Mouse (Mus musculus): ENCODE measurements around the gene Lipa. TPM values are rescaled to one million over a fixed set of nuclear protein-coding genes. Genes with fewer than 3 reads are reported as not detected.

Gene Lipa
- polyA plus RNA-seq, 2 experiments = 40.9 to 55.0 TPM

DNA sequence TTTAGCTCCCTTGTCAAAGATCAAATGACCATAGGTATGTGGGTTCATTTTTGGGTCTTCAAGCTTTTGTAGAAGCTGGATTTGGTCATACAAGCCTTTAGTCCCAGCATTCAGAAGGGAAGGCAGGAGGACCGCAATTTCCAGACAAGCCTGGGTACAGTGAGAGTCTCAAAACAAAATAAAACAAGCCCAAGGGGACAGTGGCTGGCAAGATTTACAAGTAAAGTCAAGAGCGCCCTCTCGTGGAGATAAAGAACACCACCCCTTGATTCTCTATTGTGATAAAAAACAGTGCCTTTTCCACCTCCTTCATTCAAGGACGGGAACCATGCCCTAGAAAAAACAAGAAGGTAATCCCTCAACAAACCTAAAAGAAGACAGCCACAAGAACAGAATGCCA, 43.7 kb downstream of the Lipa start:
- no peak overlapping the region for H3K9ac ChIP-seq (ENCODE audit: low read depth, low read length, severe bottlenecking)
- no peak overlapping the region for H3K4me2 ChIP-seq (replicated peaks; ENCODE audit: low read depth, low read length, severe bottlenecking)
- no peaks in the 10 kb centered on the region for H3K27me3 ChIP-seq (ENCODE audit: control insufficient read depth, insufficient read depth, low read length)
- no peaks in the 10 kb centered on the region for H3K36me3 ChIP-seq (ENCODE audit: control insufficient read depth, insufficient read depth, low read length)
- WGBS = 14% methylated on average over 4 of the region's 4 CpGs
- no peak for TF ChIP-seq POLR2A (IDR thresholded peaks at IDR 0.05; ENCODE audit: borderline replicate concordance, extremely low read depth, insufficient read depth, insufficient read length)
- ATAC-seq (ENCODE audit: low FRiP score, low read depth) = no peak
- H3K27ac ChIP-seq (replicated peaks; ENCODE audit: low read depth, low read length) = no peak overlapping the region
- peak; percentile 64 for DNase-seq (ENCODE audit: low spot score)
- H3K4me1 ChIP-seq (ENCODE audit: control insufficient read depth, insufficient read depth, low read length) = no peaks in the 10 kb centered on the region
- H3K9me3 ChIP-seq (ENCODE audit: control insufficient read depth, low read length) = no peaks in the 10 kb centered on the region
- H3K4me3 ChIP-seq (replicated peaks; ENCODE audit: low read length) = no peak overlapping the region

GRCm38 (mm10) chr19:34474991-34475971, 52.0 kb downstream of the Lipa start, which contains the start of gene Ch25h:
TSS of gene Ch25h (minus strand) at chr19:34475164.
- peak; percentile 80 for ATAC-seq (ENCODE audit: low FRiP score, low read depth)
- Histone ChIP-seq H3K36me3 (ENCODE audit: control insufficient read depth, insufficient read depth, low read length) (no peaks in the 10 kb centered on the region), H3K4me2 (replicated peaks; ENCODE audit: low read depth, low read length, severe bottlenecking) (peak within 1 kb of the TSS; percentile 97), H3K4me1 (ENCODE audit: control insufficient read depth, insufficient read depth, low read length) (peaks cover 9% of the 10 kb centered on the region; the same call in 1 of the 2 replicates), H3K9me3 (ENCODE audit: control insufficient read depth, low read length) (no peaks in the 10 kb centered on the region), H3K4me3 (replicated peaks; ENCODE audit: low read length) (peak within 1 kb of the TSS; percentile 44), H3K9ac (ENCODE audit: low read depth, low read length, severe bottlenecking) (peak within 1 kb of the TSS; percentile 48), H3K27me3 (ENCODE audit: control insufficient read depth, insufficient read depth, low read length) (peaks cover 26% of the 10 kb centered on the region), H3K27ac (replicated peaks; ENCODE audit: low read depth, low read length) (no peak within 1 kb of the TSS)
- TF ChIP-seq POLR2A (IDR thresholded peaks at IDR 0.05; ENCODE audit: borderline replicate concordance, extremely low read depth, insufficient read depth, insufficient read length) = no peak
- DNase-seq (ENCODE audit: low spot score) = peak; percentile 74
- 3% methylated on average over 35 of the region's 35 CpGs for WGBS

DNA sequence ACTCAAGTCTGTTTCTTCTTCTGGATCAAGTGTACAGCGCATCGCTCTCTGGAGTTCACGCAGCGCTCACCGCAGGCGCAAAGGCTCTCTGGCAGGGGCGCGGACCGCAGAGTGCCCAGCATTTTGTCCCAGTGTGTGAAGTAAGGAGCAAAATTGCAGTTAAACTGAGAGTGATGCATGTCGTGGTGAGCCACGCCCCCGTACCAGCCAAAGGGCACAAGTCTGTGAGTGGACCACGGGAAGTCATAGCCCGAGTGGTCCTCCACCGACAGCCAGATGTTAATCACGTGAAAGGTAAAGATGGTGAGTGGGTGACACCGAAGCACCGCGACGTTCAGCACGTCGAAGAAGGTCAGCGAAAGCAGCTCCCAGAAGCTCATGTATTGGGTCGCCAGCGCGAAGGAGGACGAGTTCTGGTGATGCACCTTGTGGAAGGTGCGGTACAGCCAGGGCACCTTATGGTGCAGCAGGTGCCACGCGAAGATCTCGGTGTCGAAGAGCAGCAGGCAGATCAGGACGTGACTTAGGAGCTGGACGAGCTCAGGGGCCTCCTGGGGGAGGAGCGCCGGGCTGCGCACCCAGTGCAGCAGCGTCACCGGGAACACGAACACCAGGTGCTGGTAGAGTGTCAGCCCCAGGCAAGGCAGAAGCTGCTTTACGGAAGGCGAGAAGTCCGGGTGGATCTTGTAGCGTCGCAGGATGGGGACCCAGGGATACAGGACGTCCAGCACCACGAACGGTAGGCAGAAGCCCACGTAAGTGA, 52.9 kb downstream of the Lipa start:
- peak; percentile 31 for DNase-seq (ENCODE audit: low spot score)
- H3K4me1 ChIP-seq (ENCODE audit: control insufficient read depth, insufficient read depth, low read length) = peaks cover 9% of the 10 kb centered on the region; the same call in 1 of the 2 replicates
- H3K27ac ChIP-seq (replicated peaks; ENCODE audit: low read depth, low read length) = no peak overlapping the region
- peak; percentile 32 for ATAC-seq (ENCODE audit: low FRiP score, low read depth)
- no peaks in the 10 kb centered on the region for H3K9me3 ChIP-seq (ENCODE audit: control insufficient read depth, low read length)
- peak overlapping the region; percentile 48 for H3K9ac ChIP-seq (ENCODE audit: low read depth, low read length, severe bottlenecking)
- H3K4me3 ChIP-seq (replicated peaks; ENCODE audit: low read length) = peak overlapping the region; percentile 44
- WGBS = 6% methylated on average over 49 of the region's 49 CpGs
- H3K4me2 ChIP-seq (replicated peaks; ENCODE audit: low read depth, low read length, severe bottlenecking) = peak overlapping the region; percentile 97
- H3K27me3 ChIP-seq (ENCODE audit: control insufficient read depth, insufficient read depth, low read length) = peaks cover 26% of the 10 kb centered on the region
- H3K36me3 ChIP-seq (ENCODE audit: control insufficient read depth, insufficient read depth, low read length) = no peaks in the 10 kb centered on the region
- TF ChIP-seq POLR2A (IDR thresholded peaks at IDR 0.05; ENCODE audit: borderline replicate concordance, extremely low read depth, insufficient read depth, insufficient read length) = no peak

GRCm38 (mm10) chr19:34471703-34472102, 55.6 kb downstream of the Lipa start:
- H3K27ac ChIP-seq (replicated peaks; ENCODE audit: low read depth, low read length) = no peak overlapping the region
- H3K4me3 ChIP-seq (replicated peaks; ENCODE audit: low read length) = no peak overlapping the region
- ATAC-seq (ENCODE audit: low FRiP score, low read depth) = no peak
- H3K4me2 ChIP-seq (replicated peaks; ENCODE audit: low read depth, low read length, severe bottlenecking) = no peak overlapping the region
- peaks cover 9% of the 10 kb centered on the region; the same call in 1 of the 2 replicates for H3K4me1 ChIP-seq (ENCODE audit: control insufficient read depth, insufficient read depth, low read length)
- no peak for DNase-seq (ENCODE audit: low spot score)
- H3K9ac ChIP-seq (ENCODE audit: low read depth, low read length, severe bottlenecking) = no peak overlapping the region
- WGBS = 83% methylated on average over 2 of the region's 2 CpGs
- H3K9me3 ChIP-seq (ENCODE audit: control insufficient read depth, low read length) = no peaks in the 10 kb centered on the region
- no peaks in the 10 kb centered on the region for H3K36me3 ChIP-seq (ENCODE audit: control insufficient read depth, insufficient read depth, low read length)
- H3K27me3 ChIP-seq (ENCODE audit: control insufficient read depth, insufficient read depth, low read length) = peaks cover 26% of the 10 kb centered on the region
- no peak for TF ChIP-seq POLR2A (IDR thresholded peaks at IDR 0.05; ENCODE audit: borderline replicate concordance, extremely low read depth, insufficient read depth, insufficient read length)

DNA sequence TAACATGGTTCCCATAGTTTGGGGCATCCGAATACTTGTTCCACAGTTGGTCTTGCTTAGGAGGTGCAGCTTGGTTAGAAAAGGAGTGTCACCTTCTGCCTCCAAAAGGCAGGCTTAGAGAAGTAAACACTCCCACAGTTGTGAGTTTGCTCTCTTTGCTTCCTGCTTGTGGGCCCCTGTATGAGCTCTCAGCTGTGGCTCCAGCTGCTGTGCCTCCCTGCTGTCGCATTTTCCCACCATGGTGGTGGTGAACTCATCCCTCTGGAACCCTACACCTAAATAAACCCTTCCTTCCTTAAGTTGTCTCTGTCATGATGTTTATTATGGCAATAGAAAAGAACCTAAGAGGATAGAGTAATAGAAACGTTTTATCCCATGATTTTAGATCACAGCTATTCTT, 58.5 kb downstream of the Lipa start:
- Histone ChIP-seq H3K4me1 (ENCODE audit: control insufficient read depth, insufficient read depth, low read length) (no peaks in the 10 kb centered on the region), H3K36me3 (ENCODE audit: control insufficient read depth, insufficient read depth, low read length) (no peaks in the 10 kb centered on the region), H3K4me3 (replicated peaks; ENCODE audit: low read length) (no peak overlapping the region), H3K27me3 (ENCODE audit: control insufficient read depth, insufficient read depth, low read length) (peaks cover 8% of the 10 kb centered on the region), H3K9me3 (ENCODE audit: control insufficient read depth, low read length) (no peaks in the 10 kb centered on the region), H3K9ac (ENCODE audit: low read depth, low read length, severe bottlenecking) (no peak overlapping the region), H3K27ac (replicated peaks; ENCODE audit: low read depth, low read length) (no peak overlapping the region), H3K4me2 (replicated peaks; ENCODE audit: low read depth, low read length, severe bottlenecking) (no peak overlapping the region)
- no peak for ATAC-seq (ENCODE audit: low FRiP score, low read depth)
- no peak for TF ChIP-seq POLR2A (IDR thresholded peaks at IDR 0.05; ENCODE audit: borderline replicate concordance, extremely low read depth, insufficient read depth, insufficient read length)
- WGBS = 43% methylated on average over 3 of the region's 3 CpGs
- no peak for DNase-seq (ENCODE audit: low spot score)
